Mouse (Mus musculus): Measurements from ENCODE around the gene Rtn4rl1. TPM values are rescaled to one million over a fixed set of nuclear protein-coding genes. Genes with fewer than 3 reads are reported as not detected.

The Rtn4rl1 gene
- polyA plus RNA-seq, 1 experiment from 2014 or later: 4.2 TPM

DNA sequence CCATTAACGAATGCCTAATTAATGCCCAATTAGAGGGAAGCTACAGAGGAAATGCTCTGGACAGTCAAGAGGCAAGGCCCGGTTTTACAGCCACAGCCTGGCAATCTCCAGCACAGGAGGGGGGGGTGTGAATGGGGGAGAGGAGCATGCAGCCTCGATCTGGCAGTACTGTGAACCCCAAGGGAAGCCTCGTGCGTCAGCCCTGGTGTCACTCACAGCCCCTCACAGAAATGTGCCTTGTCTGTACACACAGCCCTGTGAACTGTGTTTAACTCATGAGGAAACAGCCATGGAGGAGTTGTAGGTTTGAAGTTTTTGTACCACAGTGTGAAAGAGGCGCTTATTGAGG is 70.4 kb downstream of the Rtn4rl1 start:
- no peak for TF ChIP-seq CTCF (IDR thresholded peaks at IDR 0.05; ENCODE audit: low read depth)
- Histone ChIP-seq H3K4me2 (ENCODE audit: low read length) (no peak overlapping the region), H3K27ac (no peak overlapping the region), H3K4me1 (replicated peaks; ENCODE audit: insufficient read depth, low read length) (peaks cover 18% of the 10 kb centered on the region; the same call in 1 of the 2 replicates), H3K36me3 (ENCODE audit: insufficient read depth, low read length) (no peaks in the 10 kb centered on the region), H3K9ac (ENCODE audit: low read depth, low read length) (no peak overlapping the region), H3K4me3 (replicated peaks; ENCODE audit: low read depth, low read length) (no peak overlapping the region), H3K9me3 (replicated peaks; ENCODE audit: low read length) (no peaks in the 10 kb centered on the region), H3K27me3 (ENCODE audit: insufficient read depth, low read length) (no peaks in the 10 kb centered on the region)
- DNase-seq (ENCODE audit: low spot score): no peak
- WGBS: 56% methylated on average over 6 of the region's 6 CpGs
- no peak for ATAC-seq (replicated peaks; ENCODE audit: low FRiP score, low read depth)

DNA sequence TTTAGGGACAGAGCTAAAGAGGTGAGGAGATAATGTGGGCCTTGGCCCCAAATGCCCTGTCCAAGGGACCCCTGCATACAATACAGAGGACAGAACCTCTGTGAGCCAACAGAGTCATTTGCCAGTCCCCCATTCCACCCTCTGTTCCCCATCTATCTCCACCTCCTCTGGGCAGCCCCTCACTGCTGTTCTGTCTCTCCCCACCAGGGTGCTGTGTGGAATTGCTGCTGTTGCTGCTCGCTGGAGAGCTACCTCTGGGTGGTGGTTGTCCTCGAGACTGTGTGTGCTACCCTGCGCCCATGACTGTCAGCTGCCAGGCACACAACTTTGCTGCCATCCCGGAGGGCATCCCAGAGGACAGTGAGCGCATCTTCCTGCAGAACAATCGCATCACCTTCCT is 71.0 kb downstream of the Rtn4rl1 start:
- Histone ChIP-seq H3K27me3 (ENCODE audit: insufficient read depth, low read length) (no peaks in the 10 kb centered on the region), H3K4me1 (replicated peaks; ENCODE audit: insufficient read depth, low read length) (peaks cover 18% of the 10 kb centered on the region; the same call in 1 of the 2 replicates), H3K9me3 (replicated peaks; ENCODE audit: low read length) (no peaks in the 10 kb centered on the region), H3K36me3 (ENCODE audit: insufficient read depth, low read length) (no peaks in the 10 kb centered on the region), H3K9ac (ENCODE audit: low read depth, low read length) (no peak overlapping the region), H3K4me3 (replicated peaks; ENCODE audit: low read depth, low read length) (no peak overlapping the region), H3K4me2 (ENCODE audit: low read length) (no peak overlapping the region), H3K27ac (no peak overlapping the region)
- DNase-seq (ENCODE audit: low spot score) (no peak), ATAC-seq (replicated peaks; ENCODE audit: low FRiP score, low read depth) (no peak)
- peak; percentile 42; the same call in 1 of the 2 replicates for TF ChIP-seq CTCF (IDR thresholded peaks at IDR 0.05; ENCODE audit: low read depth)
- WGBS: 86% methylated on average over 6 of the region's 6 CpGs

DNA sequence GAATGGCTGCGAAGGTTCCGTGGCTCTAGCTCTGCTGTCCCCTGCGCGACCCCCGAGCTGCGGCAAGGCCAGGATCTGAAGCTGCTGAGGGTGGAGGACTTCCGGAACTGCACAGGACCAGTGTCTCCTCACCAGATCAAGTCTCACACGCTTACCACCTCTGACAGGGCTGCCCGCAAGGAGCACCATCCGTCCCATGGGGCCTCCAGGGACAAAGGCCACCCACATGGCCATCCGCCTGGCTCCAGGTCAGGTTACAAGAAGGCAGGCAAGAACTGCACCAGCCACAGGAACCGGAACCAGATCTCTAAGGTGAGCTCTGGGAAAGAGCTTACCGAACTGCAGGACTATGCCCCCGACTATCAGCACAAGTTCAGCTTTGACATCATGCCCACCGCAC is 72.0 kb downstream of the Rtn4rl1 start:
- WGBS: 41% methylated on average over 15 of the region's 15 CpGs
- DNase-seq (ENCODE audit: low spot score) (no peak), ATAC-seq (replicated peaks; ENCODE audit: low FRiP score, low read depth) (peak; percentile 40)
- H3K27ac ChIP-seq: no peak overlapping the region
- no peak overlapping the region for H3K4me3 ChIP-seq (replicated peaks; ENCODE audit: low read depth, low read length)
- no peaks in the 10 kb centered on the region for H3K36me3 ChIP-seq (ENCODE audit: insufficient read depth, low read length)
- H3K9me3 ChIP-seq (replicated peaks; ENCODE audit: low read length): no peaks in the 10 kb centered on the region
- TF ChIP-seq CTCF (IDR thresholded peaks at IDR 0.05; ENCODE audit: low read depth): no peak
- no peak overlapping the region for H3K4me2 ChIP-seq (ENCODE audit: low read length)
- H3K9ac ChIP-seq (ENCODE audit: low read depth, low read length): no peak overlapping the region
- no peaks in the 10 kb centered on the region for H3K27me3 ChIP-seq (ENCODE audit: insufficient read depth, low read length)
- H3K4me1 ChIP-seq (replicated peaks; ENCODE audit: insufficient read depth, low read length): peaks cover 18% of the 10 kb centered on the region; the same call in 1 of the 2 replicates

DNA sequence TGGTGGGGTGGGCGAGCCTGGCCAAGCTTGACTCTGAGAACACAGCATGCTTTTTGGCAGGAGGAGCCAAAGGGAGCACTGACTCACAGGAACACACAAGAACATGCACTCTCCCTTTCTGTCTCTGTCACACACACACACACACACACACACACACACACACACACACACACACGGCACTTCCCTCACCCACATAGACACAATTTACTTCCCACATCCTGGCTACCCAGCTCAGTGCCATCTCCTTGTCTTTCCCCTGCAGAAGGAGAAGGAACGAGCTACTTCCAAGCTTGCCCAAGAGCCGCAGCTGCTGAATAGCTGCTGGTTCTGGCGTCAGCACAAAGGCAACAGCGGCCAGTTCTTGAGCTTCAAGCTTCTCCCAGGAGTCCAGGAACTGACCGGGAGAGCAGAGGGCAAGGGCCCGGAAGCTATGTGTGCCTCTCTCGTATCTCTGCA is 74.3 kb downstream of the Rtn4rl1 start:
- Histone ChIP-seq H3K4me2 (ENCODE audit: low read length) (no peak overlapping the region), H3K4me3 (replicated peaks; ENCODE audit: low read depth, low read length) (no peak overlapping the region), H3K9ac (ENCODE audit: low read depth, low read length) (no peak overlapping the region), H3K9me3 (replicated peaks; ENCODE audit: low read length) (no peaks in the 10 kb centered on the region), H3K27ac (peak overlapping the region; percentile 8; the same call in 1 of the 2 replicates), H3K36me3 (ENCODE audit: insufficient read depth, low read length) (no peaks in the 10 kb centered on the region), H3K4me1 (replicated peaks; ENCODE audit: insufficient read depth, low read length) (0 out of 2 replicates have a peak, but pooled peaks cover 8% of the 10 kb centered on the region), H3K27me3 (ENCODE audit: insufficient read depth, low read length) (no peaks in the 10 kb centered on the region)
- no peak for ATAC-seq (replicated peaks; ENCODE audit: low FRiP score, low read depth)
- peak; percentile 53 for DNase-seq (ENCODE audit: low spot score)
- 52% methylated on average over 9 of the region's 9 CpGs for WGBS
- TF ChIP-seq CTCF (IDR thresholded peaks at IDR 0.05; ENCODE audit: low read depth): no peak

DNA sequence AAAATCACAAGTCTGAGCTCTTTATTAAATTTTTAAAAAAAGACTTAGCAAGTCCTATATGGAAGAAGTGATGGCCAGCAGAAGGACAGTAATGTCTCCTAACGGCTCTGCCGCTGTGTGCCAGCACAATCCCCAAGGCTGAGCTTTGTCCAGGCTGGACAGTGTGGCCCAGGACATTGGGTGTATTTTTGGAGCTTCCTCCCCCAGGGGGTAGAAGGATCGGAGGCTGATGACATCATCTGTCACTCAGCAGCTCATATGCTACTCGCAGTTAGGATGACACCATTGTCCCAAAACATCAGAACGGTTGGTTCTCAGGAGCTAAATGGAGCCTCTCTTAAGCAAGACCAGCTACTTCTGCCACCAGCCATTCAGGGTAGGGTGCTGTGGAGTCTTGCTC is 74.9 kb downstream of the Rtn4rl1 start:
- Histone ChIP-seq H3K4me1 (replicated peaks; ENCODE audit: insufficient read depth, low read length) (0 out of 2 replicates have a peak, but pooled peaks cover 8% of the 10 kb centered on the region), H3K27me3 (ENCODE audit: insufficient read depth, low read length) (no peaks in the 10 kb centered on the region), H3K9me3 (replicated peaks; ENCODE audit: low read length) (no peaks in the 10 kb centered on the region), H3K36me3 (ENCODE audit: insufficient read depth, low read length) (no peaks in the 10 kb centered on the region), H3K9ac (ENCODE audit: low read depth, low read length) (no peak overlapping the region), H3K27ac (no peak overlapping the region; the same call in 1 of the 2 replicates), H3K4me2 (ENCODE audit: low read length) (no peak overlapping the region), H3K4me3 (replicated peaks; ENCODE audit: low read depth, low read length) (no peak overlapping the region)
- DNase-seq (ENCODE audit: low spot score): no peak
- no peak for ATAC-seq (replicated peaks; ENCODE audit: low FRiP score, low read depth)
- TF ChIP-seq CTCF (IDR thresholded peaks at IDR 0.05; ENCODE audit: low read depth): no peak
- 79% methylated on average over 5 of the region's 5 CpGs for WGBS

DNA sequence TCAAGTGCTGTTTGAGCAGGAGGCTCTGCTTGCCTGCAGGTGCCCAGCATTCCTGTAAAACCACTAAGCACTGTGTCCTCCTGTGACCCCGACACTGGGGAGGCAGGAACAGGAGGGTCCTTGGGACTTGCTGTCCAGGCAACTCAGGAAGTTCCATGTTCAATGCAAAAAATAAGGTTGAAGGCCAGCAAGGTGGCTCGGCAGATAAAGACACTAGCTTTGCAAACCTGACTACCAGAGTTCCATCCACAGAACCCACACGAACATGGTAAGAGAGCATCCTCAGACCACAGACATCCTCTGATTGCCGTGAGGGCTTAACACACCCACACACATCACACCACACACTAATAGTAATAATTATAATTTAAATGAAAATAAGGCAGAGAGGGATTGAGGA is 75.6 kb downstream of the Rtn4rl1 start:
- H3K27ac ChIP-seq: no peak overlapping the region
- no peak overlapping the region for H3K9ac ChIP-seq (ENCODE audit: low read depth, low read length)
- H3K36me3 ChIP-seq (ENCODE audit: insufficient read depth, low read length): no peaks in the 10 kb centered on the region
- no peak for DNase-seq (ENCODE audit: low spot score)
- TF ChIP-seq CTCF (IDR thresholded peaks at IDR 0.05; ENCODE audit: low read depth): no peak
- H3K4me3 ChIP-seq (replicated peaks; ENCODE audit: low read depth, low read length): no peak overlapping the region
- no peaks in the 10 kb centered on the region for H3K9me3 ChIP-seq (replicated peaks; ENCODE audit: low read length)
- H3K4me2 ChIP-seq (ENCODE audit: low read length): no peak overlapping the region
- no peak for ATAC-seq (replicated peaks; ENCODE audit: low FRiP score, low read depth)
- WGBS: 80% methylated on average over 4 of the region's 4 CpGs
- H3K27me3 ChIP-seq (ENCODE audit: insufficient read depth, low read length): no peaks in the 10 kb centered on the region
- H3K4me1 ChIP-seq (replicated peaks; ENCODE audit: insufficient read depth, low read length): 0 out of 2 replicates have a peak, but pooled peaks cover 8% of the 10 kb centered on the region
